ENCODE assay signal across 22 mouse cellular contexts in the genomic region with DNA sequence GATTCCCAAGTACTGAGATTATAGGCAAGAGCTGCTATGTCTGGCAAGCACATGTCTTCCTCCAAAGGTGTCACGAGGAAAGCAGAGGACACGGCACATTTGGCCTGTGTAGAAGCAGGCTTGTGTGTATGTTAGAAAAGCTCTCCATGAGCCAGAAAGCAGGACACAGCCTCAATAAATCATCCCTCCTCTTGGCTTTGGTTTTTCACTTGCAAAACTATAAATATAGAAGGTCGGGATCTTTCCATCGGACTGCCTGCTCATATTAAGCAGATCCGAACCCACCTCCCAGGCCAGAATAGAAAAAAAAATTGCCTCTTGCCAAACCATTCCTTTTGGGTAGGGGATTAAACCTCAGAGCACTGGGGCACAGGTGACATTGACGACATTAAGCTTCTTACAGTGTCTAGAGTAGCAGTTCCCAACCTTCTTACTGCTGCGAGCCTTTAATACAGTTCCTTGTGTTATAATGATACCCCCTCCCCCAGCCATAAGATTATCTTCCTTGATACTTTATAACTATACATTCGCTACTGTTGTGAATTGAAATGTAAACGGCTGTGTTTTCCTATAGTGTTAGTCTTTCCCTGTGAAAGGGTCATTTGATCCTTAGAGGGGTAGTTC. TPM values are rescaled to one million over a fixed set of nuclear protein-coding genes. Genes with fewer than 3 reads are reported as not detected.
A peak's percentile ranks its signal among the peaks of the same experiment; 100 is the strongest.
DNase-seq lines count a peak whose midpoint lies in the region; ATAC-seq and TF ChIP-seq lines count a peak whose summit lies in the region.
"Had no signal": no experiment of that assay in that cellular context is flagged by ENCODE, and none has a peak within 500 bp of the region (broad histone marks: within the 10 kb centered on the region; RNA-seq: fewer than 3 reads in every experiment).

No protein-coding gene starts in this region.

- no peaks in the 10 kb centered on the region for H3K9me3 ChIP-seq in kidney, postnatal 0 days (replicated peaks; ENCODE audit: low read length)
- no peaks in the 10 kb centered on the region for H3K9me3 ChIP-seq in stomach, embryonic 14.5 days (ENCODE audit: control insufficient read depth, low read depth, low read length)
- no peaks in the 10 kb centered on the region for H3K9me3 ChIP-seq in stomach, postnatal 0 days (ENCODE audit: control insufficient read depth, low read length)
- H3K9me3 ChIP-seq in stomach, embryonic 15.5 days = no peaks in the 10 kb centered on the region
- no peaks in the 10 kb centered on the region for H3K9me3 ChIP-seq in liver, embryonic 11.5 days (ENCODE audit: control insufficient read depth, low read length)
- H3K9me3 ChIP-seq: embryonic facial prominence, embryonic 10.5 days; forebrain, embryonic 10.5 days; heart, embryonic 15.5 days; hindbrain, embryonic 10.5 days had no signal

- no peaks in the 10 kb centered on the region for H3K27me3 ChIP-seq in kidney, postnatal 0 days (ENCODE audit: insufficient read depth, low read length)
- H3K27me3 ChIP-seq in stomach, embryonic 14.5 days (ENCODE audit: control insufficient read depth, insufficient read depth, low read length) = no peaks in the 10 kb centered on the region
- H3K27me3 ChIP-seq in stomach, postnatal 0 days (ENCODE audit: control insufficient read depth, insufficient read depth, low read length) = no peaks in the 10 kb centered on the region
- no peaks in the 10 kb centered on the region for H3K27me3 ChIP-seq in stomach, embryonic 15.5 days (replicated peaks)
- no peaks in the 10 kb centered on the region for H3K27me3 ChIP-seq in liver, embryonic 11.5 days (replicated peaks; ENCODE audit: control insufficient read depth, insufficient read depth, low read length)
- H3K27me3 ChIP-seq: CH12.LX; heart, embryonic 15.5 days had no signal

- H3K36me3 ChIP-seq in kidney, postnatal 0 days (ENCODE audit: insufficient read depth, low read length) = no peaks in the 10 kb centered on the region
- H3K36me3 ChIP-seq in stomach, embryonic 14.5 days (ENCODE audit: control insufficient read depth, insufficient read depth, low read length) = no peaks in the 10 kb centered on the region
- H3K36me3 ChIP-seq in stomach, postnatal 0 days (ENCODE audit: control insufficient read depth, insufficient read depth, low read length) = no peaks in the 10 kb centered on the region
- no peaks in the 10 kb centered on the region for H3K36me3 ChIP-seq in stomach, embryonic 15.5 days
- H3K36me3 ChIP-seq in liver, embryonic 11.5 days (ENCODE audit: control insufficient read depth, insufficient read depth, low read length) = no peaks in the 10 kb centered on the region
- H3K36me3 ChIP-seq: embryonic facial prominence, embryonic 10.5 days; forebrain, embryonic 10.5 days; heart, embryonic 15.5 days; hindbrain, embryonic 10.5 days had no signal

- no peak overlapping the region for H3K27ac ChIP-seq in kidney, postnatal 0 days
- no peak overlapping the region for H3K27ac ChIP-seq in stomach, embryonic 14.5 days (ENCODE audit: low read length)
- H3K27ac ChIP-seq in stomach, postnatal 0 days (replicated peaks) = no peak overlapping the region
- H3K27ac ChIP-seq in stomach, embryonic 15.5 days = no peak overlapping the region
- no peak overlapping the region for H3K27ac ChIP-seq in liver, embryonic 11.5 days (ENCODE audit: low read depth, low read length)
- H3K27ac ChIP-seq: embryonic facial prominence, embryonic 10.5 days; forebrain, embryonic 10.5 days; gastrocnemius, adult 2 months; heart, embryonic 15.5 days; hindbrain, embryonic 10.5 days; hindbrain, embryonic 14.5 days had no signal

- H3K9ac ChIP-seq in kidney, postnatal 0 days (ENCODE audit: low read depth, low read length) = no peak overlapping the region
- H3K9ac ChIP-seq in stomach, embryonic 14.5 days (replicated peaks; ENCODE audit: low read depth, low read length) = no peak overlapping the region
- no peak overlapping the region for H3K9ac ChIP-seq in stomach, postnatal 0 days (ENCODE audit: low read length)
- no peak overlapping the region for H3K9ac ChIP-seq in stomach, embryonic 15.5 days
- no peak overlapping the region for H3K9ac ChIP-seq in liver, embryonic 11.5 days (ENCODE audit: low read depth, low read length)
- H3K9ac ChIP-seq: heart, embryonic 15.5 days; hindbrain, embryonic 14.5 days had no signal

- no peak for ATAC-seq in kidney, postnatal 0 days (replicated peaks; ENCODE audit: low FRiP score, low read depth)
- peak; percentile 33; the same call in 1 of the 2 replicates for ATAC-seq in stomach, embryonic 14.5 days (ENCODE audit: insufficient number of reproducible peaks, insufficient read depth, low FRiP score, low read depth)
- ATAC-seq in stomach, postnatal 0 days (ENCODE audit: low FRiP score, low TSS enrichment) = no peak
- 0 out of 2 replicates have a peak, but pooled peaks have one; percentile 35 for ATAC-seq in stomach, embryonic 15.5 days (ENCODE audit: insufficient read depth, low FRiP score, low read depth)
- no peak for ATAC-seq in liver, embryonic 11.5 days (replicated peaks; ENCODE audit: low FRiP score)
- ATAC-seq: activated CD4-positive, CD25-positive, alpha-beta regulatory T cell, adult 4 months; forebrain, embryonic 14.5 days; Patski had no signal

- H3K4me3 ChIP-seq in kidney, postnatal 0 days (replicated peaks; ENCODE audit: low read depth, low read length) = no peak overlapping the region
- H3K4me3 ChIP-seq in stomach, embryonic 14.5 days (ENCODE audit: low read depth, low read length) = no peak overlapping the region
- no peak overlapping the region for H3K4me3 ChIP-seq in stomach, postnatal 0 days (ENCODE audit: low read depth, low read length)
- H3K4me3 ChIP-seq in stomach, embryonic 15.5 days (replicated peaks) = no peak overlapping the region
- no peak overlapping the region for H3K4me3 ChIP-seq in liver, embryonic 11.5 days (ENCODE audit: low read depth, low read length)
- H3K4me3 ChIP-seq: embryonic facial prominence, embryonic 10.5 days; forebrain, embryonic 10.5 days; gastrocnemius, adult 2 months; heart, embryonic 15.5 days; hindbrain, embryonic 10.5 days had no signal

- no peaks in the 10 kb centered on the region for H3K4me1 ChIP-seq in kidney, postnatal 0 days (replicated peaks; ENCODE audit: insufficient read depth, low read length)
- no peaks in the 10 kb centered on the region for H3K4me1 ChIP-seq in stomach, embryonic 14.5 days (ENCODE audit: control insufficient read depth, insufficient read depth, low read length)
- no peaks in the 10 kb centered on the region for H3K4me1 ChIP-seq in stomach, postnatal 0 days (replicated peaks; ENCODE audit: control insufficient read depth, insufficient read depth)
- no peaks in the 10 kb centered on the region for H3K4me1 ChIP-seq in stomach, embryonic 15.5 days
- H3K4me1 ChIP-seq in liver, embryonic 11.5 days (replicated peaks; ENCODE audit: control insufficient read depth, insufficient read depth, low read length) = no peaks in the 10 kb centered on the region
- H3K4me1 ChIP-seq: heart, embryonic 15.5 days; hindbrain, embryonic 10.5 days had no signal

- no peak for TF ChIP-seq EP300 in stomach, postnatal 0 days (optimal IDR thresholded peaks at IDR 0.05)

- peak; percentile 18 for DNase-seq in kidney, postnatal 0 days (ENCODE audit: low spot score)
- no peak for DNase-seq in kidney, adult 11 months
- DNase-seq in stomach, postnatal 0 days (ENCODE audit: low spot score) = no peak
- no peak for DNase-seq in liver, embryonic 11.5 days (ENCODE audit: low spot score)
- DNase-seq: adrenal gland, postnatal 14 days; cerebellum, adult 18-20 months; cerebellum, postnatal 10 days; gastrocnemius, adult 2 months; gastrocnemius, postnatal 25 days; heart, adult 18-20 months had no signal

- no peak overlapping the region for H3K4me2 ChIP-seq in kidney, postnatal 0 days (ENCODE audit: low read length)
- H3K4me2 ChIP-seq in stomach, embryonic 14.5 days (replicated peaks; ENCODE audit: low read depth, low read length) = no peak overlapping the region
- H3K4me2 ChIP-seq in stomach, postnatal 0 days (replicated peaks; ENCODE audit: low read depth) = no peak overlapping the region
- no peak overlapping the region for H3K4me2 ChIP-seq in stomach, embryonic 15.5 days
- no peak overlapping the region for H3K4me2 ChIP-seq in liver, embryonic 11.5 days
- H3K4me2 ChIP-seq: heart, embryonic 11.5 days; heart, embryonic 15.5 days; hindbrain, embryonic 14.5 days had no signal

- 46% methylated on average over 9 of the region's 9 CpGs for WGBS in kidney, postnatal 0 days
- 48% methylated on average over 9 of the region's 9 CpGs for WGBS in stomach, embryonic 14.5 days
- WGBS in stomach, postnatal 0 days = 38% methylated on average over 9 of the region's 9 CpGs
- 42% methylated on average over 9 of the region's 9 CpGs for WGBS in stomach, embryonic 15.5 days
- 78% methylated on average over 9 of the region's 9 CpGs for WGBS in liver, embryonic 11.5 days

- no peak for TF ChIP-seq CTCF in kidney, postnatal 0 days (IDR thresholded peaks at IDR 0.05; ENCODE audit: low read depth)
- TF ChIP-seq CTCF in stomach, postnatal 0 days (IDR thresholded peaks at IDR 0.05; ENCODE audit: low read depth) = no peak

RNA-seq across cellular contexts. Expression of a gene that starts 31.4 kb away (rescaled TPM):
- 15.8 and 17.1 TPM in 2 replicates for polyA plus RNA-seq in kidney, postnatal 0 days (2015; fragmentation: Nextera tagmentation; extraction: Ambion mirVana)
- polyA plus RNA-seq in stomach, embryonic 14.5 days (2014; fragmentation: Nextera tagmentation; extraction: Ambion mirVana) = 25.3 and 26.9 TPM in 2 replicates
- 8.7 and 9.5 TPM in 2 replicates for polyA plus RNA-seq in stomach, postnatal 0 days (2015; fragmentation: Nextera tagmentation; extraction: Ambion mirVana)
- polyA plus RNA-seq in stomach, embryonic 15.5 days (2015; fragmentation: Nextera tagmentation; extraction: Ambion mirVana) = 14.7 and 17.0 TPM in 2 replicates
- polyA plus RNA-seq in liver, embryonic 11.5 days (2014; fragmentation: Nextera tagmentation; extraction: Ambion mirVana) = 11.3 and 11.7 TPM in 2 replicates

RNA-seq across cellular contexts. Expression of a gene that starts 44.8 kb away (rescaled TPM):
- polyA plus RNA-seq in kidney, postnatal 0 days (2015; fragmentation: Nextera tagmentation; extraction: Ambion mirVana) = 60.6 and 63.8 TPM in 2 replicates
- 42.6 and 46.2 TPM in 2 replicates for polyA plus RNA-seq in stomach, embryonic 14.5 days (2014; fragmentation: Nextera tagmentation; extraction: Ambion mirVana)
- 30.8 and 33.5 TPM in 2 replicates for polyA plus RNA-seq in stomach, postnatal 0 days (2015; fragmentation: Nextera tagmentation; extraction: Ambion mirVana)
- polyA plus RNA-seq in stomach, embryonic 15.5 days (2015; fragmentation: Nextera tagmentation; extraction: Ambion mirVana) = 42.1 and 49.5 TPM in 2 replicates
- polyA plus RNA-seq in liver, embryonic 11.5 days (2014; fragmentation: Nextera tagmentation; extraction: Ambion mirVana) = 23.6 and 24.0 TPM in 2 replicates

RNA-seq across cellular contexts. Expression of a gene that starts 44.9 kb away (rescaled TPM):
- polyA plus RNA-seq in kidney, postnatal 0 days (2015; fragmentation: Nextera tagmentation; extraction: Ambion mirVana) = 65.2 and 67.9 TPM in 2 replicates
- polyA plus RNA-seq in stomach, embryonic 14.5 days (2014; fragmentation: Nextera tagmentation; extraction: Ambion mirVana) = 81.3 and 83.0 TPM in 2 replicates
- 36.2 and 36.8 TPM in 2 replicates for polyA plus RNA-seq in stomach, postnatal 0 days (2015; fragmentation: Nextera tagmentation; extraction: Ambion mirVana)
- 66.1 and 69.4 TPM in 2 replicates for polyA plus RNA-seq in stomach, embryonic 15.5 days (2015; fragmentation: Nextera tagmentation; extraction: Ambion mirVana)
- polyA plus RNA-seq in liver, embryonic 11.5 days (2014; fragmentation: Nextera tagmentation; extraction: Ambion mirVana) = 83.3 and 93.9 TPM in 2 replicates

Comparison
In these comparisons a context has a peak if more than half of its experiments do, and no peak if none do; other contexts are left out.
1. ATAC-seq: peak in stomach, embryonic 14.5 days (single experiment) and stomach, embryonic 15.5 days (single experiment); none in kidney, postnatal 0 days (single experiment), stomach, postnatal 0 days (single experiment) and liver, embryonic 11.5 days (single experiment).